Mouse (Mus musculus) T-helper 17 cell (primary cell): ENCODE measurements around the gene Hnrnpl.

ENCODE experiments used
- in situ Hi-C, 2 experiments: fragments of 300-600 bp; cut with MboI, MseI; formaldehyde crosslinking; loops; 1 replicate in 1 of 2; 2 replicates in 1 of 2; pipeline ENCODE4 v1.15.1; 2025; ENCODE audit warnings: high pct_unique_total_duplicates in 2 of 2

Hnrnpl gene

GRCm38 (mm10) chr7:28865481-28866300 is 57.4 kb downstream of the Hnrnpl start:
- in situ Hi-C loops = loop anchor here (5.0 kb wide), 2 partner anchors 33 to 68 kb away; partner anchors contain the start of gene Lgals4 (in 1 of the 2)

GRCm38 (mm10) chr7:28866769-28867507 is 58.6 kb downstream of the Hnrnpl start:
- in situ Hi-C loops = loop anchor here (5.0 kb wide), 2 partner anchors 35 to 70 kb away; partner anchors contain the start of gene Lgals4 (in 1 of the 2)

- in situ Hi-C loops = loop anchor here (5.0 kb wide), 2 partner anchors 35 to 70 kb away; partner anchors contain the start of gene Lgals4 (in 1 of the 2)
These were observed 59.4 kb downstream of the Hnrnpl start for GRCm38 (mm10) chr7:28867508-28868340.

- in situ Hi-C loops = no loop called here
These were observed 62.7 kb downstream of the Hnrnpl start for GRCm38 (mm10) chr7:28870901-28871664.
